Mouse (Mus musculus) myocyte (in vitro differentiated cells): ENCODE results near the gene Trp53.

Source experiments
- CEBPB ChIP-seq: IDR thresholded peaks from 2 replicates; pipeline ENCODE4 v1.6.1; 2011; ENCODE audit warnings: mild to moderate bottlenecking, moderate library complexity; ENCODE audit not compliant: poor library complexity, insufficient read depth, severe bottlenecking
- E2F4 ChIP-seq: IDR thresholded peaks from one replicate; pipeline ENCODE4 v1.6.1; 2011; ENCODE audit warnings: mild to moderate bottlenecking, control low read depth, moderate library complexity; ENCODE audit not compliant: insufficient read depth
- MAX ChIP-seq: IDR thresholded peaks from one replicate; pipeline ENCODE4 v1.6.1; 2011; ENCODE audit warnings: low read depth, mild to moderate bottlenecking, control low read depth
- POLR2A ChIP-seq: IDR thresholded peaks from one replicate; pipeline ENCODE4 v1.6.1; 2011; ENCODE audit warnings: low read depth, mild to moderate bottlenecking, control low read depth, moderate library complexity; ENCODE audit not compliant: insufficient read length
- REST ChIP-seq: IDR thresholded peaks from one replicate; pipeline ENCODE4 v1.6.1; 2011; ENCODE audit warnings: mild to moderate bottlenecking, control low read depth, moderate library complexity; ENCODE audit not compliant: insufficient read depth, insufficient read length
- TCF12 ChIP-seq: IDR thresholded peaks from one replicate; pipeline ENCODE4 v1.6.1; 2011; ENCODE audit warnings: mild to moderate bottlenecking, control low read depth; ENCODE audit not compliant: poor library complexity, insufficient read depth, severe bottlenecking
- USF1 ChIP-seq: IDR thresholded peaks from one replicate; pipeline ENCODE4 v1.6.1; 2011; ENCODE audit warnings: low read depth, mild to moderate bottlenecking, control low read depth, moderate library complexity

DNA sequence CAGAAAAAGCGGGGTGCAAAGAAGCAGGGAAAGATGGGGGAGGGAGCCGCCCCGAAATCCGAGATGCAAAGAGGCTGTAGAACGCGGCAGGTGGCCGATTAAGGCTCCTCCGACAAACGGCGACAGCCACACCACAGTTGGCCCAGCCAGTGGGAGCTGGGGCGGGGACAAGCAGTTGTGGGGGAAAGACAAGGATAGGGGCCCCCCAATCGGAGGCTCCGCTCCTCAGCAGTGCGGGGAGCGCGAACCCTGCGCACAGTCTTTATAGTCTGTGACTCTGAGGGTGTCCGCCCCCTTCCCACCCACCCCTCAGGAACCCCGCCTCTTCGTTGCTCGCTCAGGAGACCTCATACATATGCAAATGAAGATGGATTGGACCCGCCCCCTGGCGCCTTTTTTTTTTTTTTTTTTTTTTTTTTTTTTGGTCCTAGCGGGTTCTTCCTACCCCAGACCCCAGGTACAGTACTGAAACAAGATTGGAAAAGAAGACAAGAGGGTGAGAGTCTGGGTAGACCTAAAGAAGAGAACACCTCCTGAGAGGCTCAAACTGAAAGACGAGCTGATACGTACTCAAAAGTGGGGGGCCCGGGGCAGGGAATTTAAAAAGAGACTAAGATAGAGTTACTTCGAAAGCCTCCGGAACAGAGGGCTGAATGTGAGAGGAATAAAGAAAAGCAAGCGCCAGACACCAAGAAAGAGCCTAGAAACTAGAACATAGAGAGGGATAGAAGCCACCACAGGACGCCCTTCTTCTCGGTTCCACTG, 25.7 kb downstream of the Trp53 start, which contains the start of gene Atp1b2:
- TF ChIP-seq POLR2A (peak; percentile 57), USF1 (no peak), MAX (no peak), CEBPB (no peak), E2F4 (no peak), REST (no peak), TCF12 (no peak)
